Mouse (Mus musculus): ENCODE data around the gene Sgta. TPM values are rescaled to one million over a fixed set of nuclear protein-coding genes. Genes with fewer than 3 reads are reported as not detected.
"Not testable (repeated sequence)": the region's sequence is repeated elsewhere in the genome, so short reads cannot be mapped to it uniquely, and the experiment has no call there.

Gene Sgta
- total and polyA plus RNA-seq, 2 experiments, result 43.9 to 146 TPM

DNA sequence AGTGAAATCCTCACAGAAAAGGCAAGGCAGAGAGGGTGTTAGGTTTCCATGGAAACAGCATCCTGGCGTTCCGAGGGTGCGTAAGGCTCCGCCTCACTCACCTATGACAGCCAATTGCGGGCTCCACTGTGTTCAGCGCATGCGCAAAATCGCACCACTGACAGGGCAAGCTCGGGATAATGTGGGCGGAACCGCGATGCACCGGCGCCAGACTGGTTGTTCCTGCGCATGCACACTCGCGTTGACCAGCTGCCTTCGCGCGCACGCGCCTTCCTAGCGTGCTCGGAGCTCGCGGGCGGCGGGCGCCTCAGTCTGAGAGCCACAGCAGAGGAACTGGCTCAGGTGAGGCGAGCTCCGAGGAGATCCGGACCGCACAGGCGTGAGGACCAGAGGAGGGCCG, 9.9 kb upstream of the Sgta start, which contains the start of gene Thop1:
TSS of gene Thop1 (plus strand) at position 200 of the 400 bp plus-strand sequence.
- Histone ChIP-seq H3K27ac (replicated peaks; ENCODE audit: insufficient read depth, low read depth, low read length) (no peak within 1 kb of the TSS), H3K27me3 (ENCODE audit: control insufficient read depth, insufficient read depth, low read length) (no peaks in the 10 kb centered on the region), H3K36me3 (ENCODE audit: control insufficient read depth, insufficient read depth, low read length) (no peaks in the 10 kb centered on the region), H3K9ac (ENCODE audit: low read depth, low read length) (peak within 1 kb of the TSS; percentile 81), H3K4me3 (ENCODE audit: insufficient read depth, low read depth, low read length) (peak within 1 kb of the TSS; percentile 66), H3K79me2 (ENCODE audit: control insufficient read depth, insufficient read depth, low read length) (no peaks in the 10 kb centered on the region), H3K4me1 (ENCODE audit: control insufficient read depth, insufficient read depth, low read length) (peaks cover 2% of the 10 kb centered on the region)
- under 1% methylated on average over 35 of the region's 35 CpGs for WGBS
- DNase-seq (ENCODE audit: extremely low read depth, low read depth, low spot score), result peak; percentile 95
- TF ChIP-seq CTCF (IDR thresholded peaks at IDR 0.05; ENCODE audit: low read depth, low read length), result no peak
- TF ChIP-seq POLR2A (IDR thresholded peaks at IDR 0.05; ENCODE audit: extremely low read depth, insufficient read depth, low read length), result peak; percentile 43; the same call in 1 of the 2 replicates

- Histone ChIP-seq H3K27me3 (ENCODE audit: control insufficient read depth, insufficient read depth, low read length) (no peaks in the 10 kb centered on the region), H3K4me1 (ENCODE audit: control insufficient read depth, insufficient read depth, low read length) (peaks cover 2% of the 10 kb centered on the region), H3K79me2 (ENCODE audit: control insufficient read depth, insufficient read depth, low read length) (no peaks in the 10 kb centered on the region), H3K4me3 (ENCODE audit: insufficient read depth, low read depth, low read length) (no peak overlapping the region), H3K27ac (replicated peaks; ENCODE audit: insufficient read depth, low read depth, low read length) (no peak overlapping the region), H3K9ac (ENCODE audit: low read depth, low read length) (no peak overlapping the region), H3K36me3 (ENCODE audit: control insufficient read depth, insufficient read depth, low read length) (no peaks in the 10 kb centered on the region)
- DNase-seq (ENCODE audit: extremely low read depth, low read depth, low spot score), result no peak
- TF ChIP-seq POLR2A (IDR thresholded peaks at IDR 0.05; ENCODE audit: extremely low read depth, insufficient read depth, low read length), result no peak
- TF ChIP-seq CTCF (IDR thresholded peaks at IDR 0.05; ENCODE audit: low read depth, low read length), result no peak
- WGBS, result 75% methylated on average over 5 of the region's 5 CpGs
Measured at GRCm38 (mm10) chr10:81068706-81069105, 8.7 kb upstream of the Sgta start.

GRCm38 (mm10) chr10:81064519-81064918, 4.5 kb upstream of the Sgta start:
- whole genome bisulfite sequencing, result 93% methylated on average over 8 of the region's 8 CpGs
- DNase-seq (ENCODE audit: extremely low read depth, low read depth, low spot score); H3K4me1 ChIP-seq (ENCODE audit: control insufficient read depth, insufficient read depth, low read length): not testable (repeated sequence)

DNA sequence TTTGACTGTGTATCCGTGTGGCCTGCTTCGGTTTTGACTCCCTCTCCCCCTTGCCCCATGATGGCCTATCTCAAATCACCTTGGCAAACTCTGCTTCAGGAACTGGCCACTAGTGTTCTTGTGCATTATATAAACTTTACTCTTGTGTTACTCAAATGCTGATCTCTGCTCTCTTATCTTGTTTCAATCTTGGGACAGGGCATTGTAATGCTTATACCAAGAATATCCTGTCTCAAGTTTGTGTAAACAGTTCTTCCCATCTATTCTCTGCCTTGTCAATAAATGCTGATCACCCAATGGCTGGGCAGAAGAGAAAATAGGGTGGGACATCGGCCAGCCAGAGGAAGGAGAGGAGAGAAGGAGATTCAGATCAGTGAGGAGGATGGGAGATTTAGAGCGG, 2.7 kb upstream of the Sgta start:
- no peak for DNase-seq (ENCODE audit: extremely low read depth, low read depth, low spot score)
- Histone ChIP-seq H3K27me3 (ENCODE audit: control insufficient read depth, insufficient read depth, low read length) (no peaks in the 10 kb centered on the region), H3K27ac (replicated peaks; ENCODE audit: insufficient read depth, low read depth, low read length) (no peak overlapping the region), H3K9ac (ENCODE audit: low read depth, low read length) (no peak overlapping the region), H3K4me3 (ENCODE audit: insufficient read depth, low read depth, low read length) (no peak overlapping the region), H3K4me1 (ENCODE audit: control insufficient read depth, insufficient read depth, low read length) (peaks cover 16% of the 10 kb centered on the region), H3K79me2 (ENCODE audit: control insufficient read depth, insufficient read depth, low read length) (peaks cover 19% of the 10 kb centered on the region; the same call in 1 of the 2 replicates), H3K36me3 (ENCODE audit: control insufficient read depth, insufficient read depth, low read length) (no peaks in the 10 kb centered on the region)
- no peak for TF ChIP-seq CTCF (IDR thresholded peaks at IDR 0.05; ENCODE audit: low read depth, low read length)
- no peak for TF ChIP-seq POLR2A (IDR thresholded peaks at IDR 0.05; ENCODE audit: extremely low read depth, insufficient read depth, low read length)
- WGBS, result 62% methylated on average over 4 of the region's 4 CpGs

More at GRCm38 (mm10) chr10:81064519-81064918, 4.5 kb upstream of the Sgta start:
- H3K9ac ChIP-seq (ENCODE audit: low read depth, low read length); H3K79me2 ChIP-seq (ENCODE audit: control insufficient read depth, insufficient read depth, low read length); H3K36me3 ChIP-seq (ENCODE audit: control insufficient read depth, insufficient read depth, low read length); H3K27me3 ChIP-seq (ENCODE audit: control insufficient read depth, insufficient read depth, low read length); H3K4me3 ChIP-seq (ENCODE audit: insufficient read depth, low read depth, low read length); H3K27ac ChIP-seq (replicated peaks; ENCODE audit: insufficient read depth, low read depth, low read length): not testable (repeated sequence)

DNA sequence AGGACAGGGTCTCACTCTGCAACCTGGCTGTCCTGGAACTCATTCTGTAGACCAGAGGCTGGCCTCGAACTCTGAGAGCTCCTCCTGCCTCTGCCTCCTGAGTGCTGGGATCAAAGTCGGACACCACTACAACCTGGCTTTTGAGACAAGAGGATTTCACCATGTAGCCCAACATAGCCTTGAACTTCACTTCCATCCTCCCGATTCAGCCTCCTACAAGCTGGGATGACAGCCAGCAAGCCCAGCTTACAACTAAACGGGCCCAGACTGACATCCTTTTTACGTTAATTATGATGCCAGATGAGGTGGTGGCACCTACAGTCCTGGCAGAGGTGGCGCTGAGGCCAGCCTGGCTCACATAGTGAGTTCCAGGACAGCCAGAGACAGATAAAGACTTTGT, 1.1 kb downstream of the Sgta start:
- WGBS, result 25% methylated on average over 6 of the region's 6 CpGs
- Histone ChIP-seq H3K36me3 (ENCODE audit: control insufficient read depth, insufficient read depth, low read length) (no peaks in the 10 kb centered on the region), H3K79me2 (ENCODE audit: control insufficient read depth, insufficient read depth, low read length) (peaks cover 49% of the 10 kb centered on the region), H3K27ac (replicated peaks; ENCODE audit: insufficient read depth, low read depth, low read length) (no peak overlapping the region), H3K4me1 (ENCODE audit: control insufficient read depth, insufficient read depth, low read length) (peaks cover 21% of the 10 kb centered on the region), H3K4me3 (ENCODE audit: insufficient read depth, low read depth, low read length) (no peak overlapping the region), H3K9ac (ENCODE audit: low read depth, low read length) (no peak overlapping the region), H3K27me3 (ENCODE audit: control insufficient read depth, insufficient read depth, low read length) (no peaks in the 10 kb centered on the region)
- no peak for TF ChIP-seq CTCF (IDR thresholded peaks at IDR 0.05; ENCODE audit: low read depth, low read length)
- peak; percentile 74 for DNase-seq (ENCODE audit: extremely low read depth, low read depth, low spot score)

- no peaks in the 10 kb centered on the region for H3K27me3 ChIP-seq (ENCODE audit: control insufficient read depth, insufficient read depth, low read length)
- no peak overlapping the region for H3K4me3 ChIP-seq (ENCODE audit: insufficient read depth, low read depth, low read length)
- DNase-seq (ENCODE audit: extremely low read depth, low read depth, low spot score), result peak; percentile 72
- H3K4me1 ChIP-seq (ENCODE audit: control insufficient read depth, insufficient read depth, low read length), result peaks cover 21% of the 10 kb centered on the region
- H3K36me3 ChIP-seq (ENCODE audit: control insufficient read depth, insufficient read depth, low read length), result no peaks in the 10 kb centered on the region
- peaks cover 49% of the 10 kb centered on the region for H3K79me2 ChIP-seq (ENCODE audit: control insufficient read depth, insufficient read depth, low read length)
- H3K27ac ChIP-seq (replicated peaks; ENCODE audit: insufficient read depth, low read depth, low read length), result no peak overlapping the region
- 69% methylated on average over 23 of the region's 23 CpGs for WGBS
- TF ChIP-seq CTCF (IDR thresholded peaks at IDR 0.05; ENCODE audit: low read depth, low read length), result no peak
- TF ChIP-seq POLR2A (IDR thresholded peaks at IDR 0.05; ENCODE audit: extremely low read depth, insufficient read depth, low read length), result no peak
- H3K9ac ChIP-seq (ENCODE audit: low read depth, low read length), result no peak overlapping the region
Measured at GRCm38 (mm10) chr10:81057406-81058130, 2.4 kb downstream of the Sgta start.

- H3K36me3 ChIP-seq (ENCODE audit: control insufficient read depth, insufficient read depth, low read length); H3K4me3 ChIP-seq (ENCODE audit: insufficient read depth, low read depth, low read length); DNase-seq (ENCODE audit: extremely low read depth, low read depth, low spot score); H3K27me3 ChIP-seq (ENCODE audit: control insufficient read depth, insufficient read depth, low read length); H3K27ac ChIP-seq (replicated peaks; ENCODE audit: insufficient read depth, low read depth, low read length); H3K9ac ChIP-seq (ENCODE audit: low read depth, low read length): not testable (repeated sequence)
- WGBS, result 90% methylated on average over 11 of the region's 11 CpGs
- H3K79me2 ChIP-seq (ENCODE audit: control insufficient read depth, insufficient read depth, low read length), result peaks cover 49% of the 10 kb centered on the region
- H3K4me1 ChIP-seq (ENCODE audit: control insufficient read depth, insufficient read depth, low read length), result peaks cover 21% of the 10 kb centered on the region
Measured at GRCm38 (mm10) chr10:81055802-81056340, 4.1 kb downstream of the Sgta start.
